Mouse (Mus musculus): ENCODE results near the gene Rps19bp1. TPM values are rescaled to one million over a fixed set of nuclear protein-coding genes. Genes with fewer than 3 reads are reported as not detected.

Rps19bp1 gene
- polyA plus RNA-seq, 1 experiment from 2014 or later = 45.9 TPM

- ATAC-seq (ENCODE audit: insufficient number of reproducible peaks, insufficient read depth, low FRiP score, low read depth) = no peak
- Histone ChIP-seq H3K27me3 (ENCODE audit: control insufficient read depth, insufficient read depth, low read length) (no peaks in the 10 kb centered on the region), H3K27ac (replicated peaks in 1 of 2; ENCODE audit: control insufficient read depth in 1 of 2, insufficient read depth in 1 of 2, low read depth in 2 of 2, low read length in 2 of 2) (no peak overlapping the region), H3K4me2 (ENCODE audit: low read length) (no peak overlapping the region), H3K36me3 (ENCODE audit: control insufficient read depth, insufficient read depth, low read length) (no peaks in the 10 kb centered on the region), H3K4me3 (ENCODE audit: control insufficient read depth in 1 of 2, insufficient read depth in 1 of 2, low read depth in 1 of 2, low read length in 2 of 2) (no peak overlapping the region), H3K9me3 (ENCODE audit: control insufficient read depth, low read length) (no peaks in the 10 kb centered on the region), H3K4me1 (ENCODE audit: control insufficient read depth in 2 of 2, insufficient read depth in 2 of 2, low read length in 2 of 2) (peaks cover 6 to 7% of the 10 kb centered on the region in 2 experiments; a peak in 2 of 4 replicates), H3K9ac (ENCODE audit: low read length) (no peak overlapping the region)
- WGBS = 79% methylated on average over 10 of the region's 10 CpGs
Observed at GRCm38 (mm10) chr15:80217476-80217875, 46.6 kb downstream of the Rps19bp1 start.

GRCm38 (mm10) chr15:80216480-80216820 lies 47.7 kb downstream of the Rps19bp1 start:
- 53% methylated on average over 9 of the region's 9 CpGs for WGBS

DNA sequence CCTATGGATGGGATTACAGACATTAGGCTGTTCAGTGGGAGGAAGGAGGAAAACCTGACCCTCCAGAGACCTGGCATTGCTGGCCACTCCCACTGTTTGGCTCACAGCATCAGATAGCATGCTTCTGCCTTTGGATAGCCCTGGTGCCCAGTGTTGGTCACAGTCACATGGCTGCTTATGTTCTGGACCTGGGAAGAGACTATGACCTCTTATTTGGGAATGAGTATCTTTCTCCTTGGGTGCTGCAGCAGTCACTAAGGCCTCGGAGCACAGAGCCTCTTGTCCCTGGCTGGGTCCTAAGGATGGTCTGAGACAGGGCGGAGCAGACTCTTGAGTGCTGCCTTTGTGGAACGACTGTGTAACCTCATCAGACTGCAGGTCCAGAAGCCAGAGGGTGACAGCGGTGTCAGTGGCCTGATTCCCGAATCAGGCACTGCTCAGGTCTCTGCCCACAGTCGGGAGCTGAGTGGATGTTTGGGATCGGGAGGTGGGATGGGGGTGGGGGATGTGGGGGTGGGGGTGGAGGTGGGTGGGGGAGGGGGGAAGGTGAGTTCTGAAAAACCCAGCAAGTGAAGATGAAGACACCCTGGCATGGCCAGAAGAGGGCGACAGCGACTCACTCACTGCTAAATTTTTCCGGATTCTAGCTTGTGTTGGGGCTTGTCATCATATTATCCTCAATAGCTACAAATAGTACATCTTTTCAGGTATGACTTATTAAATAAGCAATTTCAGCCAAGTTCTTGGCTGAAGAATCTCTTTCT lies 48.2 kb downstream of the Rps19bp1 start:
- no peak overlapping the region for H3K4me2 ChIP-seq (ENCODE audit: low read length)
- H3K36me3 ChIP-seq (ENCODE audit: control insufficient read depth, insufficient read depth, low read length) = no peaks in the 10 kb centered on the region
- WGBS = 11% methylated on average over 10 of the region's 10 CpGs
- no peak overlapping the region for H3K9ac ChIP-seq (ENCODE audit: low read length)
- H3K9me3 ChIP-seq (ENCODE audit: control insufficient read depth, low read length) = no peaks in the 10 kb centered on the region
- H3K4me1 ChIP-seq (ENCODE audit: control insufficient read depth in 2 of 2, insufficient read depth in 2 of 2, low read length in 2 of 2) = peaks cover 6 to 7% of the 10 kb centered on the region in 2 experiments; a peak in 2 of 4 replicates
- H3K4me3 ChIP-seq (ENCODE audit: control insufficient read depth in 1 of 2, insufficient read depth in 1 of 2, low read depth in 1 of 2, low read length in 2 of 2) = no peak overlapping the region
- ATAC-seq (ENCODE audit: insufficient number of reproducible peaks, insufficient read depth, low FRiP score, low read depth) = no peak
- H3K27ac ChIP-seq (replicated peaks in 1 of 2; ENCODE audit: control insufficient read depth in 1 of 2, insufficient read depth in 1 of 2, low read depth in 2 of 2, low read length in 2 of 2) = no peak overlapping the region
- H3K27me3 ChIP-seq (ENCODE audit: control insufficient read depth, insufficient read depth, low read length) = no peaks in the 10 kb centered on the region

More at GRCm38 (mm10) chr15:80216480-80216820, 47.7 kb downstream of the Rps19bp1 start:
- Histone ChIP-seq H3K27ac (replicated peaks in 1 of 2; ENCODE audit: control insufficient read depth in 1 of 2, insufficient read depth in 1 of 2, low read depth in 2 of 2, low read length in 2 of 2) (no peak overlapping the region), H3K36me3 (ENCODE audit: control insufficient read depth, insufficient read depth, low read length) (no peaks in the 10 kb centered on the region), H3K4me3 (ENCODE audit: control insufficient read depth in 1 of 2, insufficient read depth in 1 of 2, low read depth in 1 of 2, low read length in 2 of 2) (no peak overlapping the region), H3K4me1 (ENCODE audit: control insufficient read depth in 2 of 2, insufficient read depth in 2 of 2, low read length in 2 of 2) (peaks cover 6 to 7% of the 10 kb centered on the region in 2 experiments; a peak in 2 of 4 replicates), H3K4me2 (ENCODE audit: low read length) (no peak overlapping the region), H3K9ac (ENCODE audit: low read length) (no peak overlapping the region), H3K27me3 (ENCODE audit: control insufficient read depth, insufficient read depth, low read length) (no peaks in the 10 kb centered on the region), H3K9me3 (ENCODE audit: control insufficient read depth, low read length) (no peaks in the 10 kb centered on the region)
- ATAC-seq (ENCODE audit: insufficient number of reproducible peaks, insufficient read depth, low FRiP score, low read depth) = no peak

GRCm38 (mm10) chr15:80213688-80214087 lies 50.4 kb downstream of the Rps19bp1 start:
- H3K27ac ChIP-seq (replicated peaks in 1 of 2; ENCODE audit: control insufficient read depth in 1 of 2, insufficient read depth in 1 of 2, low read depth in 2 of 2, low read length in 2 of 2) = no peak overlapping the region
- no peak overlapping the region for H3K4me2 ChIP-seq (ENCODE audit: low read length)
- H3K4me1 ChIP-seq (ENCODE audit: control insufficient read depth in 2 of 2, insufficient read depth in 2 of 2, low read length in 2 of 2) = no peaks in the 10 kb centered on the region
- no peaks in the 10 kb centered on the region for H3K9me3 ChIP-seq (ENCODE audit: control insufficient read depth, low read length)
- no peaks in the 10 kb centered on the region for H3K27me3 ChIP-seq (ENCODE audit: control insufficient read depth, insufficient read depth, low read length)
- H3K9ac ChIP-seq (ENCODE audit: low read length) = no peak overlapping the region
- H3K36me3 ChIP-seq (ENCODE audit: control insufficient read depth, insufficient read depth, low read length) = no peaks in the 10 kb centered on the region
- ATAC-seq (ENCODE audit: insufficient number of reproducible peaks, insufficient read depth, low FRiP score, low read depth) = no peak
- no peak overlapping the region for H3K4me3 ChIP-seq (ENCODE audit: control insufficient read depth in 1 of 2, insufficient read depth in 1 of 2, low read depth in 1 of 2, low read length in 2 of 2)

Other genes with a start within 250 kb of the Rps19bp1 start
- gene Pdgfb, start 249.3 kb downstream of the Rps19bp1 start, polyA plus RNA-seq (2014; fragmentation: Nextera tagmentation; extraction: Ambion mirVana) = 4.9 and 5.2 TPM in 2 replicates
- 40.7 and 44.5 TPM in 2 replicates for gene Syngr1, start 173.0 kb downstream of the Rps19bp1 start, polyA plus RNA-seq (2014; fragmentation: Nextera tagmentation; extraction: Ambion mirVana)
- gene Rpl3, start 172.4 kb downstream of the Rps19bp1 start, polyA plus RNA-seq (2014; fragmentation: Nextera tagmentation; extraction: Ambion mirVana) = 763 and 822 TPM in 2 replicates
- gene Tab1, start 131.2 kb downstream of the Rps19bp1 start, polyA plus RNA-seq (2014; fragmentation: Nextera tagmentation; extraction: Ambion mirVana) = 28.0 and 30.0 TPM in 2 replicates
- 0.78 and 1.9 TPM in 2 replicates for gene Mgat3, start 90.6 kb downstream of the Rps19bp1 start, polyA plus RNA-seq (2014; fragmentation: Nextera tagmentation; extraction: Ambion mirVana)
- 27.6 and 28.1 TPM in 2 replicates for gene Mief1, start 30.3 kb downstream of the Rps19bp1 start, polyA plus RNA-seq (2014; fragmentation: Nextera tagmentation; extraction: Ambion mirVana)
- not detected in 2 replicates for gene AC140267.1, start 28.5 kb downstream of the Rps19bp1 start, polyA plus RNA-seq (2014; fragmentation: Nextera tagmentation; extraction: Ambion mirVana)
- gene Atf4, start 9.1 kb downstream of the Rps19bp1 start, polyA plus RNA-seq (2014; fragmentation: Nextera tagmentation; extraction: Ambion mirVana) = 69.6 and 71.5 TPM in 2 replicates
- not detected in 2 replicates for gene Cacna1i, start 22.9 kb upstream of the Rps19bp1 start, polyA plus RNA-seq (2014; fragmentation: Nextera tagmentation; extraction: Ambion mirVana)

Data from heart, embryonic 14.5 days (tissue).